Mouse (Mus musculus) intestine, embryonic 14.5 days (tissue): ENCODE data around the gene Eps8l2. TPM values are rescaled to one million over a fixed set of nuclear protein-coding genes. Genes with fewer than 3 reads are reported as not detected.

Experiments
- ATAC-seq: fragments of 200-750 bp; cut with Nextera tagmentation; replicated peaks from 2 replicates; pipeline ENCODE4 v1.8.0; 2017; ENCODE audit warnings: low read depth, moderate number of reproducible peaks, moderate TSS enrichment, moderate library complexity; ENCODE audit not compliant: low FRiP score, low TSS enrichment
- DNase-seq: peaks from one replicate; pipeline ENCODE4 v3.0.0-alpha.2; 2018; ENCODE audit warnings: low spot score
- H3K27ac ChIP-seq: fragments of 300-500 bp; sonication (generic); 2 replicates; pipeline ENCODE4 v1.5.1; 2014; ENCODE audit warnings: low read depth, mild to moderate bottlenecking, control low read depth
- H3K27me3 ChIP-seq: fragments of 300-500 bp; sonication (generic); replicated peaks from 2 replicates; pipeline ENCODE4 v1.6.1; 2014; ENCODE audit warnings: low read length, control low read depth; ENCODE audit not compliant: control insufficient read depth, insufficient read depth
- H3K36me3 ChIP-seq: fragments of 300-500 bp; sonication (generic); 2 replicates; pipeline ENCODE4 v1.6.1; 2014; ENCODE audit warnings: low read length, control low read depth; ENCODE audit not compliant: control insufficient read depth, insufficient read depth
- H3K4me1 ChIP-seq: fragments of 300-500 bp; sonication (generic); replicated peaks from 2 replicates; pipeline ENCODE4 v1.6.1; 2014; ENCODE audit warnings: low read length, control low read depth, mixed read lengths; ENCODE audit not compliant: control insufficient read depth, insufficient read depth
- H3K4me2 ChIP-seq: fragments of 300-500 bp; sonication (generic); 2 replicates; pipeline ENCODE4 v1.6.1; 2014; ENCODE audit warnings: low read length
- H3K4me3 ChIP-seq: fragments of 300-500 bp; sonication (generic); 2 replicates; pipeline ENCODE4 v1.5.1; 2014; ENCODE audit warnings: low read depth, low read length, control low read depth, mixed read lengths
- H3K9ac ChIP-seq: fragments of 300-500 bp; sonication (generic); 2 replicates; pipeline ENCODE4 v1.6.1; 2014; ENCODE audit warnings: mild to moderate bottlenecking, low read length
- H3K9me3 ChIP-seq: fragments of 300-500 bp; sonication (generic); 2 replicates; pipeline ENCODE4 v1.6.1; 2016; ENCODE audit warnings: low read length, control low read depth; ENCODE audit not compliant: control insufficient read depth
- WGBS: fragments of 180-500 bp; shearing (Covaris S2); extraction: QIAGEN DNeasy Blood & Tissue Kit; methylation state at CpG from one replicate; pipeline ENCODE4 v1.1.7; 2014; 5-methylcytosine and 5-hydroxymethylcytosine counted together
- polyA plus RNA-seq: library from polyadenylated mRNA; unstranded; fragments of >200 nt; fragmentation: Nextera tagmentation; extraction: Ambion mirVana; gene quantifications from 2 replicates; pipeline ENCODE4 v1.2.1, GENCODE M21; 2014

Eps8l2 gene
- polyA plus RNA-seq, 1 experiment from 2014 or later: 61.2 TPM

- Histone ChIP-seq H3K36me3 (peaks cover 89% of the 10 kb centered on the region), H3K27me3 (no peaks in the 10 kb centered on the region), H3K4me1 (no peaks in the 10 kb centered on the region), H3K9ac (no peak overlapping the region), H3K4me3 (no peak overlapping the region), H3K4me2 (no peak overlapping the region), H3K27ac (no peak overlapping the region), H3K9me3 (no peaks in the 10 kb centered on the region)
- WGBS: 84% methylated on average over 1 of the region's 1 CpGs
- no peak for ATAC-seq
- DNase-seq: no peak
These were observed 35.9 kb upstream of the Eps8l2 start for GRCm38 (mm10) chr7:141302702-141303268.

DNA sequence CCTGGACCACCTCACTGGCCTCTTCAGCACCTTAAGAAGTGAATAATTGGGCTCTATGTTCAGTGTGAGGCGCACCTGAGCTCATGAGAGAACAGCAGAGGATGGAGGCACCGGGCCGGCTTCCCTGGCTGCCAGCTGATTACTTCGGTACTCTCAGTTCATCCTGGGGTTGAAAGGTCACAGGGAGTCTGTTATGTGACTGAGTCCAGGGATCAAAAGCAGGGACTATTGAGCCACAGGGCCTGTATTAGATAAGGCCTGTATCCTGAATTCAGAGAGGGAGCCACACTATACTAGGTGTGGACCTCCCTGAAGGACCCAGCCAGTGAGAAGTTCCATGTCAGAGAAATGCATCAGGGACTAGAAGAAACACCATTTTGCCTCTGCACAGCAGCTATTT lies 34.1 kb upstream of the Eps8l2 start:
- Histone ChIP-seq H3K4me3 (no peak overlapping the region), H3K36me3 (peaks cover 96% of the 10 kb centered on the region), H3K4me1 (no peaks in the 10 kb centered on the region), H3K4me2 (no peak overlapping the region), H3K27me3 (no peaks in the 10 kb centered on the region), H3K9me3 (no peaks in the 10 kb centered on the region), H3K9ac (no peak overlapping the region), H3K27ac (no peak overlapping the region)
- 80% methylated on average over 4 of the region's 4 CpGs for WGBS
- ATAC-seq (no peak), DNase-seq (no peak)

- Histone ChIP-seq H3K4me3 (no peak overlapping the region), H3K27me3 (no peaks in the 10 kb centered on the region), H3K4me2 (no peak overlapping the region), H3K27ac (no peak overlapping the region), H3K9me3 (no peaks in the 10 kb centered on the region), H3K36me3 (peaks cover 97% of the 10 kb centered on the region), H3K4me1 (no peaks in the 10 kb centered on the region), H3K9ac (no peak overlapping the region)
- DNase-seq (no peak), ATAC-seq (no peak)
- WGBS: 94% methylated on average over 2 of the region's 2 CpGs
These were observed 24.3 kb upstream of the Eps8l2 start for GRCm38 (mm10) chr7:141314416-141314815.

GRCm38 (mm10) chr7:141315076-141315475 lies 23.6 kb upstream of the Eps8l2 start:
- 85% methylated on average over 8 of the region's 8 CpGs for WGBS
- H3K9ac ChIP-seq: no peak overlapping the region
- DNase-seq: no peak
- H3K4me2 ChIP-seq: no peak overlapping the region
- no peak overlapping the region for H3K27ac ChIP-seq
- H3K36me3 ChIP-seq: peaks cover 97% of the 10 kb centered on the region
- no peaks in the 10 kb centered on the region for H3K4me1 ChIP-seq
- no peak for ATAC-seq
- no peaks in the 10 kb centered on the region for H3K9me3 ChIP-seq
- no peak overlapping the region for H3K4me3 ChIP-seq
- H3K27me3 ChIP-seq: no peaks in the 10 kb centered on the region

DNA sequence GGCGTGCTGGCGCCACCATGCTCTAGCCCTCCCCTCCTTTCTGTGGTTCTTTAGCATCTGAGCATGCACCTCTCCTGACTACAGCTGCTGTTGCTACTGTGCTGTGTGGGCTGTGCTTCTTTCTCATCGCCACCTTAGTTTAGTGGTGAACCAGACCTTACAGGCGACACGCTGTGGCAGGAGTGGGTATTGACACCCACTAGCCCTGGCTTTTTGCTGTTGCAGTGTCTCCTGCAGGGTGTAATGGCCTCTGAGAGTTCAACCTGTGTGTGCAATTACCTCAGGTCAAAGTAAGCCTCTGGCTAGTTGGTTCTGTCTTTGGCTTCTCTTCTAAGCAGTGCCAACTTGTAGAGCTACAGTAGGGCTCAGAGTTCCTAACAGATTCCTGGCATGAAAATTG lies 22.7 kb upstream of the Eps8l2 start:
- no peaks in the 10 kb centered on the region for H3K27me3 ChIP-seq
- WGBS: 74% methylated on average over 5 of the region's 5 CpGs
- no peak overlapping the region for H3K4me3 ChIP-seq
- H3K27ac ChIP-seq: no peak overlapping the region
- no peak overlapping the region for H3K4me2 ChIP-seq
- ATAC-seq (0 out of 2 replicates have a peak, but pooled peaks have one; percentile 46), DNase-seq (no peak)
- peaks cover 97% of the 10 kb centered on the region for H3K36me3 ChIP-seq
- no peaks in the 10 kb centered on the region for H3K9me3 ChIP-seq
- no peaks in the 10 kb centered on the region for H3K4me1 ChIP-seq
- no peak overlapping the region for H3K9ac ChIP-seq

DNA sequence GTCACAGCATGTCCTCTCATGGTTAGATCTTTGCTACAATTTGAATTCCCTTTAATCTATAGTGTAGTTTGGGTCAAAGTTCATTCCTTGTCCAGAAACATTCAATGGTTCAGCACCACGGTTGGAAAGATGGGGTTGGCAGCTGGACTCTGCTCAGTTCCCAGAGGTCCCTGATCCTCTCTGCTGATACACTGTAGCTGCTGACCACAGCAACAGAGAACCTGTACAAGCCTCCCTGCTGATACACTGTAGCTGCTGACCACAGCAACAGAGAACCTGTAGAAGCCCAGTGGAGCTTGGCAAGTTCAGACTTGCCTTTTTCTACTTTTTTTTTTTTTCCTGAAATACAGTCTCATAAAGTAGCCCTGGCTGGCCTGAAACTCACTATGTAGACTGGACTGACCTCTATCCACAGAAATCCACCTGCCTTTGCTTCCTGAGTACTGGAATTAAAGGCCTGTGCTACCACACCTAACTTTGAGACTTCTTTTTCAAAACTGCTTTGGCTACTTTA lies 21.0 kb upstream of the Eps8l2 start:
- peaks cover 99% of the 10 kb centered on the region for H3K36me3 ChIP-seq
- H3K4me2 ChIP-seq: no peak overlapping the region
- no peak for ATAC-seq

DNA sequence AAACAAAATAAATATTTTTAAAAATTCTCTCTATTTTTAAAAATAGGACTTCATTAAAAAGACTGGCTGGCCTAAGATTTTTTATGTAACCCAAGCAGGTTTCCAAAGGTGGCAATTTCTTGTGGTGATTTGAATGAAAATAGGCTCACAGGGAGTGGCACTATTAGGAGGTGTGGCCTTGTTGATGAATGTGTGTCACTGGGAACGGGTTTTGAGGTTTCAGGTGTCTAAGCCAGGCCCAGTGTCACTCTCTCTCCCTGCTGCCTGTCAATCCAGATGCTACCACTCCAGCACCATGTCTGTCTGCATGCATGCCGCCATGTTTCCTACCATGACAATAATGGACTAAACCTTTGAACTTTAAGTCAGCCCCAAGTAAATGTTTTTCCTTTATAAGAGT lies 19.2 kb upstream of the Eps8l2 start:
- no peak for ATAC-seq
- Histone ChIP-seq H3K9me3 (no peaks in the 10 kb centered on the region), H3K9ac (no peak overlapping the region), H3K4me2 (no peak overlapping the region), H3K27ac (no peak overlapping the region), H3K36me3 (peaks cover 95% of the 10 kb centered on the region), H3K4me3 (no peak overlapping the region), H3K4me1 (no peaks in the 10 kb centered on the region), H3K27me3 (no peaks in the 10 kb centered on the region)
- DNase-seq: no peak
- WGBS: 78% methylated on average over 2 of the region's 2 CpGs

More for the DNA sequence above, 21.0 kb upstream of the Eps8l2 start:
- WGBS: 81% methylated on average over 1 of the region's 1 CpGs
- Histone ChIP-seq H3K4me1 (no peaks in the 10 kb centered on the region), H3K4me3 (no peak overlapping the region), H3K27me3 (no peaks in the 10 kb centered on the region), H3K9me3 (no peaks in the 10 kb centered on the region), H3K27ac (no peak overlapping the region), H3K9ac (no peak overlapping the region)
- no peak for DNase-seq

DNA sequence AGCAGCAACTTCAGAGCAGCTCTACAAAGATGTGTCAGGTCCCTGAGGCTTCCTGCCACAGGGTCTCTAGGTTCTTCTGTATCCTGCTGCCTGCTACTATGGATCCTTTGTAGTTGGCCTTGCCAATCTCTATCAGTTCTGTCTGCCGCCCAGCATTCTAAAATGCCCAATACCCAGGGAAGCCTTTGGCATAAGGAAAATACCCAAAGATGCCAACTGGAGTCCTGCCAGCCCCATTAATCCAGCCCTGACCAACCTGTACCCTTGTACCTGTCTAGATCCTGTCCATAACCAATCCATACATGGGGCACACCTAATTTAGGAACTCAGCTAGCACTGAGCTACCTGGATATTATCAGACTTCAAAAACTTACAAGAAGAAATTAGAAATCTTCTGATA lies 14.0 kb upstream of the Eps8l2 start:
- DNase-seq (no peak), ATAC-seq (no peak)
- Histone ChIP-seq H3K4me1 (peaks cover 15% of the 10 kb centered on the region), H3K9me3 (no peaks in the 10 kb centered on the region), H3K27ac (no peak overlapping the region), H3K4me2 (no peak overlapping the region), H3K4me3 (no peak overlapping the region), H3K9ac (no peak overlapping the region), H3K27me3 (no peaks in the 10 kb centered on the region), H3K36me3 (peaks cover 44% of the 10 kb centered on the region)
- 85% methylated on average over 1 of the region's 1 CpGs for WGBS
